Mouse (Mus musculus) intestine, postnatal 0 days (tissue): ENCODE data around the gene Med18. TPM values are rescaled to one million over a fixed set of nuclear protein-coding genes. Genes with fewer than 3 reads are reported as not detected.
A peak's percentile ranks its signal among the peaks of the same experiment; 100 is the strongest.

Experiments used
- ATAC-seq: fragments of 200-750 bp; cut with Nextera tagmentation; 2 replicates; pipeline ENCODE4 v1.8.0; 2017; ENCODE audit warnings: mild to moderate bottlenecking, moderate TSS enrichment, moderate library complexity
- H3K27ac ChIP-seq: fragments of 300-500 bp; sonication (generic); 2 replicates; pipeline ENCODE4 v1.5.1; 2014; ENCODE audit warnings: mild to moderate bottlenecking, low read depth, low read length, moderate library complexity
- H3K27me3 ChIP-seq: fragments of 300-500 bp; sonication (generic); replicated peaks from 2 replicates; pipeline ENCODE4 v1.6.1; 2014; ENCODE audit warnings: low read length, mixed read lengths; ENCODE audit not compliant: control insufficient read depth, insufficient read depth
- H3K36me3 ChIP-seq: fragments of 300-500 bp; sonication (generic); 2 replicates; pipeline ENCODE4 v1.6.1; 2014; ENCODE audit warnings: mild to moderate bottlenecking, moderate library complexity; ENCODE audit not compliant: control insufficient read depth, insufficient read depth
- H3K4me1 ChIP-seq: fragments of 300-500 bp; sonication (generic); replicated peaks from 2 replicates; pipeline ENCODE4 v1.6.1; 2014; ENCODE audit warnings: antibody characterized with exemption, low read length, mixed read lengths; ENCODE audit not compliant: control insufficient read depth, insufficient read depth
- H3K4me2 ChIP-seq: fragments of 300-500 bp; sonication (generic); replicated peaks from 2 replicates; pipeline ENCODE4 v1.6.1; 2014; ENCODE audit warnings: low read depth, mild to moderate bottlenecking, moderate library complexity
- H3K4me3 ChIP-seq: fragments of 300-500 bp; sonication (generic); 2 replicates; pipeline ENCODE4 v1.5.1; 2014; ENCODE audit warnings: low read depth, low read length
- H3K9ac ChIP-seq: fragments of 300-500 bp; sonication (generic); 2 replicates; pipeline ENCODE4 v1.6.1; 2014; ENCODE audit warnings: mild to moderate bottlenecking, low read depth, low read length
- H3K9me3 ChIP-seq: fragments of 300-500 bp; sonication (generic); 2 replicates; pipeline ENCODE4 v1.6.1; 2016; ENCODE audit warnings: mixed run types; ENCODE audit not compliant: control insufficient read depth
- CTCF ChIP-seq: sonication (generic); IDR thresholded peaks from 2 replicates; pipeline ENCODE4 v1.5.1; 2016; ENCODE audit warnings: low read depth, mild to moderate bottlenecking, control low read depth, antibody characterized with exemption, moderate library complexity
- whole genome bisulfite sequencing: fragments of 180-500 bp; shearing (Covaris S2); extraction: QIAGEN DNeasy Blood & Tissue Kit; methylation state at CpG from one replicate; pipeline ENCODE4 v1.1.7; 2014; 5-methylcytosine and 5-hydroxymethylcytosine counted together
- polyA plus RNA-seq: library from polyadenylated mRNA; unstranded; fragments of >200 nt; fragmentation: Nextera tagmentation; extraction: Ambion mirVana; gene quantifications from 2 replicates; pipeline ENCODE4 v1.2.1, GENCODE M21; 2015

Gene Med18
- polyA plus RNA-seq, 1 experiment from 2014 or later, result 8.8 TPM

GRCm38 (mm10) chr4:132428022-132428542 is 35.6 kb downstream of the Med18 start:
- Histone ChIP-seq H3K4me2 (no peak overlapping the region), H3K27me3 (no peaks in the 10 kb centered on the region), H3K27ac (no peak overlapping the region), H3K4me3 (no peak overlapping the region), H3K4me1 (no peaks in the 10 kb centered on the region), H3K9ac (no peak overlapping the region), H3K9me3 (no peaks in the 10 kb centered on the region), H3K36me3 (no peaks in the 10 kb centered on the region)
- 26% methylated on average over 9 of the region's 9 CpGs for WGBS
- ATAC-seq, result peak; percentile 71
- 0 out of 2 replicates have a peak, but pooled peaks have one; percentile 21 for TF ChIP-seq CTCF

- 76% methylated on average over 4 of the region's 4 CpGs for WGBS
- Histone ChIP-seq H3K9me3 (no peaks in the 10 kb centered on the region), H3K27me3 (no peaks in the 10 kb centered on the region), H3K4me2 (no peak overlapping the region), H3K27ac (no peak overlapping the region), H3K4me3 (no peak overlapping the region), H3K4me1 (no peaks in the 10 kb centered on the region), H3K9ac (no peak overlapping the region), H3K36me3 (no peaks in the 10 kb centered on the region)
- no peak for TF ChIP-seq CTCF
- ATAC-seq, result no peak
These were observed 36.2 kb downstream of the Med18 start for GRCm38 (mm10) chr4:132427493-132427892.

GRCm38 (mm10) chr4:132426021-132426420 is 37.7 kb downstream of the Med18 start:
- WGBS, result 22% methylated on average over 2 of the region's 2 CpGs

GRCm38 (mm10) chr4:132424765-132425164 is 39.0 kb downstream of the Med18 start:
- no peaks in the 10 kb centered on the region for H3K9me3 ChIP-seq
- peak; percentile 38 for TF ChIP-seq CTCF
- no peak for ATAC-seq
- H3K4me3 ChIP-seq, result no peak overlapping the region
- WGBS, result 88% methylated on average over 5 of the region's 5 CpGs
- no peak overlapping the region for H3K4me2 ChIP-seq
- no peaks in the 10 kb centered on the region for H3K27me3 ChIP-seq
- H3K9ac ChIP-seq, result no peak overlapping the region
- no peaks in the 10 kb centered on the region for H3K4me1 ChIP-seq
- no peak overlapping the region for H3K27ac ChIP-seq
- no peaks in the 10 kb centered on the region for H3K36me3 ChIP-seq

More at GRCm38 (mm10) chr4:132426021-132426420, 37.7 kb downstream of the Med18 start:
- no peak overlapping the region for H3K4me3 ChIP-seq
- no peaks in the 10 kb centered on the region for H3K4me1 ChIP-seq
- H3K27me3 ChIP-seq, result no peaks in the 10 kb centered on the region
- H3K9ac ChIP-seq, result no peak overlapping the region
- H3K36me3 ChIP-seq, result no peaks in the 10 kb centered on the region
- ATAC-seq, result no peak
- no peaks in the 10 kb centered on the region for H3K9me3 ChIP-seq
- no peak overlapping the region for H3K27ac ChIP-seq
- H3K4me2 ChIP-seq, result no peak overlapping the region
- TF ChIP-seq CTCF, result no peak

GRCm38 (mm10) chr4:132421923-132422782 is 41.6 kb downstream of the Med18 start, which contains the start of gene Phactr4:
Gene Phactr4, minus strand, starts transcription at chr4:132422489.
- H3K36me3 ChIP-seq, result no peaks in the 10 kb centered on the region
- no peaks in the 10 kb centered on the region for H3K9me3 ChIP-seq
- H3K27me3 ChIP-seq, result no peaks in the 10 kb centered on the region
- peak within 1 kb of the TSS; percentile 100 for H3K27ac ChIP-seq
- WGBS, result under 1% methylated on average over 70 of the region's 73 CpGs
- 0 out of 2 replicates have a peak, but pooled peaks cover 3% of the 10 kb centered on the region for H3K4me1 ChIP-seq
- no peak for TF ChIP-seq CTCF
- H3K4me2 ChIP-seq, result peak within 1 kb of the TSS; percentile 75
- H3K9ac ChIP-seq, result peak within 1 kb of the TSS; percentile 97
- ATAC-seq, result peak; percentile 93
- H3K4me3 ChIP-seq, result peak within 1 kb of the TSS; percentile 93

- under 1% methylated on average over 11 of the region's 13 CpGs for WGBS
These were observed 42.2 kb downstream of the Med18 start for GRCm38 (mm10) chr4:132421556-132421922.

More at GRCm38 (mm10) chr4:132421556-132421922, 42.2 kb downstream of the Med18 start:
- no peaks in the 10 kb centered on the region for H3K36me3 ChIP-seq
- peak overlapping the region; percentile 97 for H3K9ac ChIP-seq
- peak overlapping the region; percentile 93 for H3K4me3 ChIP-seq
- 0 out of 2 replicates have a peak, but pooled peaks have one; percentile 12 for ATAC-seq
- H3K4me2 ChIP-seq, result peak overlapping the region; percentile 75
- H3K27me3 ChIP-seq, result no peaks in the 10 kb centered on the region
- H3K4me1 ChIP-seq, result 0 out of 2 replicates have a peak, but pooled peaks cover 3% of the 10 kb centered on the region
- TF ChIP-seq CTCF, result no peak
- H3K27ac ChIP-seq, result peak overlapping the region; percentile 100
- no peaks in the 10 kb centered on the region for H3K9me3 ChIP-seq
